Mouse (Mus musculus): ENCODE data around the gene Olfr1264.

The Olfr1264 gene

DNA sequence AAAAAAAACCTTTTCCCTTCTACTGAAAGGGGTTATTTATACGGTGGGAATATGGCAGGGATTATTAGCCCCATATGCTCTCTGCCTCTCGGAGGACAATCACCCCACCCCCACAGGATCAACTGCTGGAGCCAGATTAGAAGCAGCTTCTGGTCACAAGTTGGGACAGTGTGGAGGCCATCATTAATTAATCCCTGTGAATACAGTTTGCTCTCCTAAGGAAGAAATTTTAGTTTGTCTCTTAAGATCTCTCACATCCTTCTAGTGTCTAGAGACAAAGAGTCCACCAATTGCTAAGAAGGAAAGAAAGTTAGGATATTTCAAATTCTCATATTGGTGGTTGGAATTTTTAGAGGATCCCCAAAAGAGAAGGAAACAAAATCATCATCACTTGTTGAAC is at the start of gene Olfr1264:
Gene Olfr1264, minus strand, starts transcription at position 101 of the 400 bp plus-strand sequence.
- DNase-seq, result no peak

DNA sequence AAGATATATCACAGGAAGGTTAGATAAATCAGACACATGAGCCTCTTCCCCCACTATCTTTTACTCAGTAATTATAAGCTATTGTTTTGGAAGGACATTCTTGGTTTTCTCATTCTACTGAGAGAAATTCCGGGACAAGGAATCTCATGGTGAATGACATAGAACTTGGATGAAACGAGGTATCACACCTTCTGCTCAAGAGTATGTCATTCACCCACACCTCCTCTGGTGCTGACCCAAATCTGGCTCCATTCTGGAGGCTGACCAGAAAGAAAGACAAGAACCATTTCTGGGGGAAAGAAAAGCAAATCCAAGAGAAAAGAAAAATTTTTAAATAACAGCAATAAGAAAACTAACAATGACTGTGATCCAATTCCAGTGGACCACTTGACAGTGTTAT is 44.7 kb upstream of the Olfr1264 start:
- DNase-seq, result no peak

DNA sequence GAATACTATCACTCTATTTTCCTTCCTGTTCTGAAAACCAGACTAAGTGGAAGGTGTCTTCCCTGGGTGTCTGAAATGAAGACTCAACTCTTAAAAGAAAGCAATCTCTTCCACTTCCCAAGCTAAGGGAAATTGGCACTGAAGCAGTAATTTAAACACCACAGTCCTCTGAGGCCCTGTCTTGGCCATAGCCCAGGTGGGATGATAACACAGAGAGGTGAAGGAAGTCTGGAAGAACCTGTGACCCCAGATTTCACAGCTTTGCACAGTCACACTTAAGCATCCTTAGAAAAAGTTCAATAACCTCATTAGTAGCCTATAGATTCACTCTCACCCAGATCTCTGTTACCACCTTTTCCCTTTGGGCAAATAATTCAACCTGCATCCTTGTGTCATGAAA is 38.1 kb upstream of the Olfr1264 start, which contains the start of gene Olfr140:
Gene Olfr140, minus strand, starts transcription at position 101 of the 400 bp plus-strand sequence.
- no peak for DNase-seq

DNA sequence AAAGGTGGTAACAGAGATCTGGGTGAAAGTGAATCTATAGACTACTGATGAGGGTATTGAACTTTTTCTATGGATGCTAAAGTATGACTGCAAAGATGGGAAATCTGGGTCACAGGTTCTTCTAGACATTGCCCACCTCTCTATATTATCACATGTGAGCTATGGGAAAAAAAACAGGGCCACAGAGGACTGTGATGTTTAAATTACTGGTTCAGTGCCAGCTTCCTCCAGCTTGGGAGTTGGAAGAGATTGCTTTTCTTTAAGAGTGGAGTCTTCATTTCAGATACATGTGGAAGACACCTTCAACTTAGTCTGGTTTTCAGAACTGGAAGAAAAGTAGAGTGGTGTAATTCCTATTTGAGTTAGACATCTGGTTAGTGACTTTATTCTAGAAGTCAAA is 9.7 kb upstream of the Olfr1264 start, which contains the start of gene Olfr1265:
Gene Olfr1265, plus strand, starts transcription at position 301 of the 400 bp plus-strand sequence.
- DNase-seq, result no peak

DNA sequence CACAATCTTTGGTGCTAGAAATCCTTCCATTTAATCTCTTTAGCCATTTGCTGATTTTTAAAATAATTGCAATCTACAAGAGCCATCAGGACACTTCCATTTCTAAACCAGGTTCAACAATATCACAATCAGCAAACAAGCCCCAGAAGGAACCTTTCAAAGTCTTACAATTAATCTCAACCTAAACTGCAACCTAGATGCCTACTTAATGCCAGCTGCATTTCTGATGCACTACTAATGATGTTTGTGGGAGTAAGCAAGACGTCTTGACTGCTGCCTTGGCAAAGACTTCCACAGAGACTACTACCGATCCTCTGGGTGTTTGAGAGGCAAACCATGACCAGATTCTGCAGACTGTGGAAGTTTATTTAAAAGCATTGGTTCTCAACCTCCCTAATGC is 13.5 kb downstream of the Olfr1264 start, which contains the start of gene Olfr1263:
Gene Olfr1263, plus strand, starts transcription at position 301 of the 400 bp plus-strand sequence.
- DNase-seq, result no peak

DNA sequence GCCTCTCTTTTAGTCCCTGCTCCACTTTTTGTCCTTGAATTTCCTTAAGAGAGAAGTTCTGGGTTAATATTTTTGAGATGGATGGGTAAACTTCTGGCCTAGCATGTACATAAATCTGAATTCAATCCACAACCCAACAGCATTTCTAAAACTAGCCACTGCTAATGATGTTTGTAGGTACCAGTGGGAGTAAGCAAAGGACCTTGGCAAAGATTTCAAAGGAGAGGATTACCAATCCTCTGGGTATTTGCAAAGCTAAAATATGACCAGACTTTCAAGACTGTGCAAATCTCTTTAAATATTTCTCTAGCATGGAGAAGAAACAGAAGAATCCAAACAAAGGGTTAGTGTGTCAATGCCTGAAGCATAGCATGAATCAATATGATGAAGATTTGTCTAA is 25.5 kb downstream of the Olfr1264 start, which contains the start of gene Olfr1262:
Gene Olfr1262, plus strand, starts transcription at position 301 of the 400 bp plus-strand sequence.
- no peak for DNase-seq

DNA sequence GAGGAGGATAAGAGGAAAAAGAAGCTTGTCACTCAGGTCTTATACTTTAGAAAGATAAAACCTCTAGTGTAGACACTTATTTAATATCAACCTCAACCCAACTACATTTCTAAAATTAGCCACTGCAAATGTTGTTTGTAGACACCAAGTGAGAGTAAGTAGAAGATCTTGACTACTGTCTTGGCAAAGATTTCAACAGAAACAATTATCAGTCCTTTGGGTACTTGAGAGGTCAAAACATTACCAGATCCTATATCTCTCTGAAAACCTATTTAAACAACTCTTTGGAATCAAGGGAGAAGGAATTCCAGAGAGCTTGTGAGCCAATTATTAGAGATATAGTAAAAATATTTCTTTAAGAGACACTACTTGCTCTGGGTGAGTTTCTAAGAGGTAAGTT is 34.5 kb downstream of the Olfr1264 start, which contains the start of gene Olfr1261:
Gene Olfr1261, plus strand, starts transcription at position 301 of the 400 bp plus-strand sequence.
- no peak for DNase-seq

DNA sequence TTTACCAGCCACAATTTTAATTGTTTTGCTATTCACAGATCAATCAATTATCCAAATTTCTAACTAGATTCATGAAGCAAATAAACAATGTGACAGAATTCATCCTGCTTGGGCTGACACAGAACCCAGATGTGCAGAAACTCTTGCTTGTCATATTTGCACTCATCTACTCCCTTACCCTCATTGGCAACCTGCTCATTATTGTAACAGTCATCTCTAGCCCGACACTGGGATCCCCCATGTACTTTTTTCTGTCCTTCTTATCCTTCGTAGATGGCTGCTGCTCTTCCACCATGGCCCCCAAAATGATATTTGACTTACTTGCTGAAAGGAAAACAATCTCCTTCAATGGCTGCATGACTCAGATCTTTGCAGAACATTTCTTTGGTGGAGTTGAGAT is 47.7 kb downstream of the Olfr1264 start:
- no peak for DNase-seq

DNA sequence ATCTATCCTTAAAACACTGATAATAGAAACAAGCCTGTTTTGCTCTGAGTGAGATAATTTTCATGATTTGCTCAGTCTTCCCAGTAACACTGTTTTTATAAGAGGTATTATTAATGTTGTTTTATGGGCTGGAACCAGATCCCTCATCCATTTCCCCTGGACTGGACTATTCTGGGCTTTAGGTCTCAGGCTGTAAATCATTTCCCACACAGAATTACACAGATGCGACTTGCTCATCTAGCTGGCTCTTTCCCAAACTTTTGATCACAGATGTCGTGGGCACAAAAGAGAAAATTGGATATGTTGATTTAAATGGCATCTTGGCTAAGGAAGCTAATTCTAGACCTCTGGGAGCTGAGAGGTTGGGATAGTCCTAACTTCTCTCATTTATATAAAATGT is 51.2 kb downstream of the Olfr1264 start, which contains the start of gene Olfr1260:
Gene Olfr1260, plus strand, starts transcription at position 157 of the 400 bp plus-strand sequence.
- no peak for DNase-seq

Data from thymus, postnatal 25 days (tissue).